Mouse (Mus musculus): ENCODE results near the gene Tacc2.

DNA sequence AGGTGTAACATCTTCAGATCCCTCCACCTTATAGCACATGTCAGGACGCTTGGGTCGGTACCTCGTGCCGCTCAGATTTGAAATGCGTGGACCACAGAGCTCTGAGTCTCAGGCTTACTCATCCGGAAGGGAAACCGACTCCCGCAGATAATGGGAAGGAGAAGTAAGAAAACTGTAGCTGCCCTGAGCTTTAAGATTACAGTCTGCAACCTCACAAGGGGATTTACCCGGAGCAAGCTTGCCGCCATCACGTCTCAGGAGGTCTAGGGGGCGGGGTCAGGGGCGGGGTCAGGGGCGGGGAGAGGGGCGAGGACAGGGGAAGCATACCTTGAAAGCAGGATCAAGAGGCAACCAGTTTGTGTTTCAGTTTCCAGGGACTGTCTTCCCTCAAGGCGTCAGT, 235.2 kb downstream of the Tacc2 start:
- TF ChIP-seq CTCF (IDR thresholded peaks at IDR 0.05; ENCODE audit: extremely low read depth, insufficient read length, insufficient replicate concordance, low read depth, low read length) (no peak), POLR2A (IDR thresholded peaks at IDR 0.05; ENCODE audit: low read depth, low read length) (no peak)

Measured in small intestine, adult 2 months (tissue).